Mouse (Mus musculus) CH12.LX (cell line): Measurements from ENCODE around the gene Cep164.

Source experiments
- BHLHE40 ChIP-seq: IDR thresholded peaks from 2 replicates; pipeline ENCODE4 v1.6.1; 2011; ENCODE audit warnings: mild to moderate bottlenecking, low read depth, low read length, improper control_type of control experiment
- CHD2 ChIP-seq: IDR thresholded peaks from 2 replicates; pipeline ENCODE4 v1.6.1; 2011; ENCODE audit warnings: low read length, improper control_type of control experiment
- CTCF ChIP-seq, 2 experiments: IDR thresholded peaks in 1 of 2; conservative IDR thresholded peaks in 1 of 2; 2 replicates each; pipeline ENCODE4 v1.5.1; 2011 to 2012; ENCODE audit warnings: low read depth in 2 of 2, low read length in 2 of 2, improper control_type of control experiment in 1 of 2, inconsistent platforms in 1 of 2, mild to moderate bottlenecking in 1 of 2, moderate library complexity in 1 of 2
- ETS1 ChIP-seq: conservative IDR thresholded peaks from 2 replicates; pipeline ENCODE4 v1.6.1; 2012; ENCODE audit warnings: low read depth, mild to moderate bottlenecking, inconsistent platforms, low read length, improper control_type of control experiment, moderate library complexity
- HCFC1 ChIP-seq: IDR thresholded peaks from 2 replicates; pipeline ENCODE4 v1.6.1; 2012; ENCODE audit warnings: low read depth, mild to moderate bottlenecking, inconsistent platforms, low read length, improper control_type of control experiment
- KAT2A ChIP-seq: IDR thresholded peaks from 2 replicates; pipeline ENCODE4 v1.6.1; 2012; ENCODE audit warnings: low read length, improper control_type of control experiment, inconsistent platforms; ENCODE audit not compliant: insufficient replicate concordance
- MAFK ChIP-seq: IDR thresholded peaks from 2 replicates; pipeline ENCODE4 v1.6.1; 2011; ENCODE audit warnings: low read length, improper control_type of control experiment; ENCODE audit not compliant: insufficient replicate concordance
- MAX ChIP-seq: IDR thresholded peaks from 2 replicates; pipeline ENCODE4 v1.6.1; 2011; ENCODE audit warnings: low read length, improper control_type of control experiment
- MEF2A ChIP-seq: IDR thresholded peaks from 2 replicates; pipeline ENCODE4 v1.6.1; 2014; ENCODE audit warnings: low read depth, mild to moderate bottlenecking, inconsistent platforms, low read length, improper control_type of control experiment, borderline replicate concordance
- MXI1 ChIP-seq: IDR thresholded peaks from 2 replicates; pipeline ENCODE4 v1.6.1; 2011; ENCODE audit warnings: mild to moderate bottlenecking, low read depth, low read length, improper control_type of control experiment
- NELFE ChIP-seq: IDR thresholded peaks from 2 replicates; pipeline ENCODE4 v1.6.1; 2011; ENCODE audit warnings: low read depth, low read length, improper control_type of control experiment
- POLR2A ChIP-seq: IDR thresholded peaks from 2 replicates; pipeline ENCODE4 v1.6.1; 2011; ENCODE audit warnings: low read depth, mild to moderate bottlenecking, improper control_type of control experiment, low read length
- SIN3A ChIP-seq: IDR thresholded peaks from 2 replicates; pipeline ENCODE4 v1.6.1; 2012; ENCODE audit warnings: low read length, improper control_type of control experiment, inconsistent platforms
- ZMIZ1 ChIP-seq: IDR thresholded peaks from 2 replicates; pipeline ENCODE4 v1.6.1; 2012; ENCODE audit warnings: low read depth, mild to moderate bottlenecking, inconsistent platforms, low read length, improper control_type of control experiment

GRCm38 (mm10) chr9:45843007-45843406 is 14.5 kb upstream of the Cep164 start:
- no peak for TF ChIP-seq CHD2
- TF ChIP-seq POLR2A = no peak
- TF ChIP-seq MAFK = no peak
- TF ChIP-seq SIN3A = no peak
- TF ChIP-seq HCFC1 = no peak
- TF ChIP-seq CTCF (conservative IDR thresholded peaks at IDR 0.05 in 1 of 2, IDR thresholded peaks at IDR 0.05 in 1 of 2; ENCODE audit: low read depth in 2 of 2, low read length in 2 of 2) = no peak
- TF ChIP-seq MXI1 = no peak
- TF ChIP-seq ETS1 = no peak
- TF ChIP-seq BHLHE40 = no peak
- TF ChIP-seq MEF2A = no peak
- TF ChIP-seq ZMIZ1 = no peak
- TF ChIP-seq KAT2A = no peak
- no peak for TF ChIP-seq NELFE
- no peak for TF ChIP-seq MAX
